Mouse (Mus musculus) lung, adult 2 months (tissue): ENCODE data around the gene Extl2.

Source experiments
- CTCF ChIP-seq: fragments of 200-500 bp; IDR thresholded peaks from 2 replicates; pipeline ENCODE4 v1.5.1; 2011; ENCODE audit warnings: mild to moderate bottlenecking, low read length, control low read depth; ENCODE audit not compliant: insufficient read depth
- POLR2A ChIP-seq: fragments of 200-500 bp; IDR thresholded peaks from 2 replicates; pipeline ENCODE4 v1.6.1; 2011; ENCODE audit warnings: low read depth, mild to moderate bottlenecking, control low read depth, low read length, borderline replicate concordance; ENCODE audit errors: extremely low read depth

DNA sequence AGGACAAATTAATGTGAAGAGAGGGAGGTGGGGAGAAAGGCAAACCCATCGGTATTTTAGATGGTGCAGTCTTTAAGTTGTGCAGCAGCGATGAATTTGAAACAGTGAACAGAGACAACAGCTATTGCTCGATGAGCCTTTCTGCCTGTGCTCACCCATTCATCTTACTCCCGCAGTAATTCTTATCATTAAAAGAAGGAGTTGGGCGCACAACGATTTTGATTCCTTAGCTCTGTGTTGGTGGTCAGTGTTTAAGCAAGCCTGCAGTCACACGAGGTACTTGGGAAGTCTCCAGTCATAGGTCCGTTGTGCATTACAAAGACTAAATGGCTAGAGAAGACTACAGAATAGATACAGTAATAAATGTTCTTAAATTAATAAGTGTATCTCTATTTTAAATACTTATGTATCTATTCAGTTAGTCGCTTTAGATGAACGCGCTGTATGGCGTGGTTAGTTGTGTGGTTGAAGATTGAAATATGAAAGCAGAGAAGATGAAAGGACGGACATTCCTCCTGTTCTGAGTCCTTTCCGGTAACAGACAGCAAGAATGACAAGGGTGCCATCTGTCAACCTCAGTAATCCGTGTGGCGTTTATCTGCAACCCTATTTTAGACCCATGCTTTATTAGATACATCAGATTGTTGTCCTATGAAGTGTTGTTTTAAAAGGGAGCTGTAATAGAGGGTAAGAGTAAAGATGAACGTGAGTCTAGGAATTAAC lies 2.5 kb downstream of the Extl2 start:
- no peak for TF ChIP-seq CTCF
- TF ChIP-seq POLR2A = no peak
